Mouse (Mus musculus): Measurements from ENCODE around the gene Eif4e1b.

Gene Eif4e1b

DNA sequence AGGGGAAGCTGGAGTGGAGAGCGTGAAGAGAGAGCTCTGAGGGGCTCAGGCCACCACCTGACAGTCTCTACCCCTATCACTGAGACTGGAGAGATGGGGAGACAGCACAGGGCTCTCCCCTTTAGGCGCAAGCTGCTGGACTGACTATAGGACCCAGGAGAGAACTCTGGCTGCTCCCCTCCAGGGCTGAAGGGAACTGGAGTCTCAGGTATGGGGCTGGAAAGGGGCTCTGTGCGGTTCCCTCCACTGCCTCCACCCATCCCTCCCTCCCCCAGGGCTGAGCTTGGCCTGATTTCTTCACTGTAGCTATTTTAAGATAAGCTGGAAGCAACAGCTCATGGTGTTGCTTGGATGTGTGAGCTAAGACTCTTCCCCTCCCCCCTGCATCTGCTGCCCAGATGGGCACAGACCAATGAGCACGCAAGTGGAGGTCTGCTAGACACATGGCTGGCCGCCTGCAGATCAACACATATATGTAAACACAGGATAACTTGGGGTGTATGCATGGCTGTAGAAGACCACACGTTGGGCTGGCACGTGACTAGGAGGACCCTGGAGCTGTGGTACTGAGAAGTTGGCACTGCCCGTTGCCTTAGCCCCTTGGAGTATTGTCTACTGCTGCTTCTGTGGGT is 23.5 kb upstream of the Eif4e1b start:
- no peak for DNase-seq

DNA sequence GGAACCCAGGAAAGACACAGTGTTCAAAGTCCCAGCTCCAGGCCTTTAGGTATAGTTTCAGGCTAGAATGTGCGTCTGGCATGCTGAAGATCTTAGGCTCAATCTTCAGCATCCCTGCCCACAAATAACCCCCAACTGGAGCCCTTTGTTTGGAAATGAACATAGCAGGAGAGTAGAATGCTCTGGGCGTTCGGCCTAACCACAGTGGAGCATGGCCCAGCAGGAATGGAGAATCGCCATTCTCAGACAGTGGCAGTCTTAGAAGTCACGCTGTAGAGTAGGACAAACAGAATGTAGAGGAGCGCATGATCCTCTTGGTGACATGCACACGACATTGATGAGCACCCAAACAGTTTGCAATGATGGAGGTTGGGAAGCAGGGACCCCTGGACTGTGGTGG is 22.9 kb upstream of the Eif4e1b start:
- no peak for DNase-seq

DNA sequence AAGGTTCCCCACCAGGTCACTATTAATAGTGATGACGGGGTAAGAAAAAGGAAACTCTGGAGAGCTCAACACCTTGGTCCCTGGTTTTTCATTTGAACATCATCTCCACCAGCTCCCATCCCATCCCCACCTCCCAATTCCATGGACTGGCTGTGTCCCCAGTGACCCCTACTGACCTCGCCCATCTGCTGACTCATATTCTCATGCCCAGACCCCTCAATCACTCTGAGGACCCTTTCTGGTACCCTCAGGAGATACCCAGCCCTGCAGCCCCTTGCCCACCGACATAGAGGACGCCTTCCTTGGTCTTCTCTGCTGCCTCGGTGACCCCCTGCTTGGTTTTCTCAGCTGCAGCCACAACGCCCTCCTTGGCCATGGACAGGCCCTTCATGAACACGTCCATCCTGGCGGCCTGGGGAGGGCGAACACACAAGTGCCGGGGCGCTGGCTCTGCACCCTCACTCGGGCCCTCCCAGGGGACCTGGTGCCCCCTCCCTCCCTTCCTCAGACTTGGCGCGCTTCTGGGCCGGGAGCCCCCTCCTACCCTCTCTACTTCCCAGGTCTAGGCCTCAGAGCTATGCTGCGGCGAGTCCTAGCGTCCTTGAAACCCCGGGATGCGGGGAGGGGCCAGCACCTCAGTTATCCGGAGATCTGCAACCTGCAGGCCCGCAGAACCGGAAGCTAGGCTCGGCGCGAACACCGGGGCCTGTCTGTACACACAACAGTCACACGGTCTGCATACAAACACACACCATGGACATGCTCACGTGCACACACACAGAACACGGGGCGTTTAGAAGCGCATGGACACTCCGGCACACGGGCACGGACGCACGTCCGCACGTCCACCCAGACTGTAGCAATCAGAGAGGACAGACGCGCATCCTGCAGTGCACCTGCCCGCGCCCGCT is 18.3 kb upstream of the Eif4e1b start:
- no peak for DNase-seq

DNA sequence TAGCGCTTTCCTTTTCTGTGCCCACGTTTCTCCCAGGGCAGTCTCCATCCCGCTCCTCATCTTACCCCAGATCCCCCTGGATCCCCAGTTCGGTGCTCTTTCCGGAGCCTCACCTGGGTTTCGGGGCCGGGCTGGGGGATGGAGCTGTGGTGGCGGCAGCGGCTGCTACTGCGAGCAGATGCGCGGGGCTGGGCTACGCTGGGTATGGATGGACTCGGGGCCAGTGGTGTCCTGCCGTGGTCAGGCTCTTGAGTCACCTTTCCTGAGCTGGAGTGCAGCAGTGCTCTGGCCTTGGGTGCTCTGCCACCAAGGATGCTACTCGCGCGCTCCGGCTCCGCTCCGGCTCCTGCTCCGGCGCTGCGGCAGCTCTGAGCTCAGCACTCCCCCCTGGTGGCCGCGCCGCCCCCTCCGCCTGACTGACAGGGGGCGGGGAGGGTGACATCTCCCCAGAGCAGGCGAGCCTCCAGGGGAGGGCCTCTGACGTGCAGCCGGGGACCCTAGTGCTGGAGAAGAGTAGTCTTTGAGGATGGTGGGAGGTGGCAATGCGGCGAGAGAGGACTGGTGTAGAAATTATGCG is 17.5 kb upstream of the Eif4e1b start, which contains the start of gene Sncb:
TSS of gene Sncb (minus strand) at position 404 of the 577 bp plus-strand sequence.
- DNase-seq: peak; percentile 70

DNA sequence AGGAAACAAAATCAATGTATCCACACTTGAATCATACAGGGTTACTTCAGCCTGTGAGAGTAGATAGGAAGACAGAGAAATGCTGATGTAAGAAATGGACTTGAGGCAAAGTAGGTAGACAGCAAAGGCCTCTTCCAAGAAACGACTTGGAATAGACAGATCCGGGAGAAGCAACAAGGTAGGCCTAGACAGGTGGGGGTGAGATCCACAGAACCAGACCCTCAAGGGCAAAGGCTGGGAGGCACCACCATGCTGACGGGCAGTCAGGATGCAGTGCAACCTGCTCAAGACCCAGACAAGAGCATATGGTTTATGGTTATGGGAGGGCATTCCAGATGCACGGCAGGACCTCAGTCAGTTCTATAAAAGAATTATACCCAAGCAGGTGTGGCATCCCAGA is 16.8 kb upstream of the Eif4e1b start:
- no peak for DNase-seq

DNA sequence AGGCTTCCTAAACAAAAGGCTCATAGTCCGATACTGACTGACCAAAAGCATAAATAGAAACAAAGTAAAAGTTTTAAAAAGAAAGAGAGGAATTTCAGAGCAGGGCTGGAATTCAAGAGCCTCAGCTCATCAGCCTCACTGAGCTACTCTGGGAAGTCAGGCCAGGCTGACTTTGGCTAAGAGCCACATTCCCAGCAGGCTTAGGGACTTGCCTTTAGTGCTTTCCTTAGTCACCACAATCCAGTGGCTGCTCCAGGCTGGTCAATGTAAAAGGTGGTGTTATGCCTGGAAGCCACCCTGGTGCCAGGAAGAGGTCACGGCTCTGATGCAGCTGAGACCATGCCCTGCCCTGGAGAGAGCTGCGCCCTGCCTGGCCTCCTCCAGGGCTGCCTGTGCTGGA is 3.2 kb upstream of the Eif4e1b start:
- peak; percentile 65 for DNase-seq

DNA sequence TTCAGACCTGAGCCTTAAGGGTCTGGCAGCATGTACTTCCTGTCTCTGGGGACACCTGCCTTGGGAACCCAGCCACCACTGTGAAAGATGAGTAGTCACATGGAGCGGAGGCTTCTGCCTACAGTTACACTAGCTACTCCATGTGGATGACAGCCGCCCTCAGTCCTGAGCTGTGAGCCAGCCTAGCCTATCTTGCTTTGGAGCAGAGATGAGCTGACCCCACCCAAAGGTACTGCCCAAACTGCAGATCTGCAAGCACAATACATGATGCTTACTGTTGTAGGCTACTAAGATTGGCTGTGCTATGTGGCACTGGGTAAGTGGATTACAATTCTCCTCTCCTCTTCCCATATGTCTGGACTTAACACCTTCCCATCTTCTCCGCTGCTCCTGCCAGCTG is 2.7 kb upstream of the Eif4e1b start:
- DNase-seq: no peak

DNA sequence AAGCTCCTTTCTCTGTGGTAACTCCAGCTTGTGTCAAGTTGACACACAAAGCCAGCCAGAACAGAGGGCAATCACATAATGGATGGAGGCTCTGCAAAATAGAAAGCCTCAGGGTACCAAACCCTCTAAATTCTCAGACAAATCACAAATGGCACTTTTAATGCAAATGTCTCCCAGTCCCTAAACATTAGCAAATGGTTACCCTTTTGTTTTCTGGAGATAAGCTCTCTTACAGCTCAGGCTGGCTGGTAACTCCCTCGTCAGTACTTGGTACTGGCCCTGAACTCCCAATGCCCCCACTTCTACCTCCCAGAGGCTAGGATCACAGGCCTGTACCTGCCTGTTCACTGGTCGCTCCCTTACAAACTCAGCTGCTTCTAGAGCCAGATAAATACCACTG is 563 bp upstream of the Eif4e1b start:
- DNase-seq: no peak

DNA sequence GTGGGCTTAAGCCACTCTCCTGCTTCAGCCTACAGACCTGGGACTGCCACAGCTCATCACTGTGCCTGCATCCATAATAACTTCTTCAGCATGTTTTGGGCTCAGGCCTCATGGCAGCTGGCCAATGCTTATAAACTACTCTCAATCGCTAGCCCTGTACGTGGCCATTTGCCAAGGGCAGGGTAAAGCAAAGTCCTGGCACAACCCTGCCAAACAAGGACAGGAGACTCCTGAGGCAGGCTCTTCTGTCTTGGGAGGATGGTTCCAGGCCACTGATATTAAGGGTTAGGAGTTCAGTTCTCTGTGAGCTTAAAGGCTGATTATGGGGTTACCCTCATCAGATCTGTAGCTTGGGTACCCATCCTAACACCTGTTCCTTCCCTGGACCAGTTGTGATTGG is 3.8 kb downstream of the Eif4e1b start:
- DNase-seq: peak; percentile 57

DNA sequence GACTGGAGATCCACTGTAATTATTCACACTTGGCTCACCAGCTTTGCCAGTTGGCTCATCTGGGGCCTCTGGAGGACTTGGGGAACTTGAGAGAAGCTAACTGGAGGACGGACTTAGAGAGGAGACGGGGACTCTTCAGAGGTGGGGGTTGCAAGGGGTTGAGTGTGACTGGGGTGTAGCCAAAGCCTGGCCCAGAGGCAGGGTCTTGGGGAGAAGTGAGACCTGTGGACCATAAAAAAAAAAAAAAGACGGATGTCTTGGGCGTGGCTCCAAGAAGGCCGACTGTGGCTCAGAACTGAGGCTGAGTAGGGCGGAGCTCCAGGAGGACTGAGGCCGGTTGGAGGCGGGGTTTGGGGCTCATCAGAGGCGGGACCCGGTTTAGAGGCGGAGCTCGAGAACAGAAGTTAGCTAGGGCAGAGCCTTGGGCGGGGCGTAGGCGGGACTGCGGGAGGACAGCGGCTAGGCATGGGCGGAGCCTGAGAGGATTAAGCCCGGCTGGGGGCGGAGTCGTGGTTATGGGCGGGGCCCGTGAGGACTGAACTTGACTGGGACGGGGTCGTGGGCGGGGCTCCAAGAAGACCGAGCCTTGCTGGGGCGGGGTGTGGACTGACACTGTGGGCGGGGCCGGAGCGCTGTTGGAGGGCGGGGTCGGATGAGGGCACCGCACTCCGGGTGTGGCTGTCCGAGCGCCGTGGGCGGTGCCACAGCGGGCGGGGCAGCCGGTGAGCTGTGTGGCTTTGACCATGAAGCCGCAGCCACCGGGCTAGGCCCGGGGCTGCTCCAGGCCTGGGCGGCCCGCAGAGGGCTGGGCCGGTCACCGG is 5.2 kb downstream of the Eif4e1b start, which contains the start of gene Tspan17:
TSS of gene Tspan17 (plus strand) at position 638 of the 821 bp plus-strand sequence.
- peak; percentile 99 for DNase-seq

DNA sequence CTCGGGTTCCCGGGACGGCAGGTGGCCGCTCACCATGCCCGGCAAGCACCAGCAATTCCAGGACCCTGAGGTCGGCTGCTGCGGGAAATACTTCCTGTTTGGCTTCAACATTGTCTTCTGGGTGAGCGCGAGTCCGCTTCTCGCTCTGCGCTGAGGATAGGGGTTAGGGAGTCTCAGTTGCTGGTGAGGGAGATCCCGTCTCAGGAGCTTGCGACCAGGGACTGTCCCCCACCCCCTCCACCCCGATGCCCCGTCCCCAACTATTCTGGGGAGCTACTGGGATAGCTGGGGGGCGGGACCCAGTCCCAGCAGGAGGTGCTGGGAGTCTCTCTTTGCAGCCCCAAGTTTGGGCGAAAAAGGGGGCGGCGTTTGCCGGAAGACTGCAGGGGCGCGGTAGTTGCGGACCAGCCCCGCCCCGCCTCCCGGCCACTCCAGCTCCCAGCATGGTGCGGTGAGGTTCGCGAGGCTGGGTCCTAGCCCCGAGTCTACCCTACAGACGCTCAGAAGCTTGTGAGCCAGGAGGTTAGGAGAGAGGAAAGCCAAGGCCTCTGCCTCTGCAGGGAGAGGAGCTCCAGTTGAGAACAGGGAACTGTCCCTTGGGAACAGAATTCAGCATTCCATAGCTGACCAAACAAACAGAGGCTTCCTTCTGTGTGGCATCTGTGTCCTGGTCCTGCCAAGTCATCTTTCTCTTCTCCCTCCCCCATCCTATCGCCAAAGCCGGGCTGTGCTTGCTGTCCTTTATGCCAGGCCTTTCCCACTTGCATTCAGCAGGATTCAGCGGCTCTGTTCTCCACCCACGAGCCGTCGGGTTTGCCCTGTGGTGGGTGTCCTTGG is 6.0 kb downstream of the Eif4e1b start:
- DNase-seq: peak; percentile 76

DNA sequence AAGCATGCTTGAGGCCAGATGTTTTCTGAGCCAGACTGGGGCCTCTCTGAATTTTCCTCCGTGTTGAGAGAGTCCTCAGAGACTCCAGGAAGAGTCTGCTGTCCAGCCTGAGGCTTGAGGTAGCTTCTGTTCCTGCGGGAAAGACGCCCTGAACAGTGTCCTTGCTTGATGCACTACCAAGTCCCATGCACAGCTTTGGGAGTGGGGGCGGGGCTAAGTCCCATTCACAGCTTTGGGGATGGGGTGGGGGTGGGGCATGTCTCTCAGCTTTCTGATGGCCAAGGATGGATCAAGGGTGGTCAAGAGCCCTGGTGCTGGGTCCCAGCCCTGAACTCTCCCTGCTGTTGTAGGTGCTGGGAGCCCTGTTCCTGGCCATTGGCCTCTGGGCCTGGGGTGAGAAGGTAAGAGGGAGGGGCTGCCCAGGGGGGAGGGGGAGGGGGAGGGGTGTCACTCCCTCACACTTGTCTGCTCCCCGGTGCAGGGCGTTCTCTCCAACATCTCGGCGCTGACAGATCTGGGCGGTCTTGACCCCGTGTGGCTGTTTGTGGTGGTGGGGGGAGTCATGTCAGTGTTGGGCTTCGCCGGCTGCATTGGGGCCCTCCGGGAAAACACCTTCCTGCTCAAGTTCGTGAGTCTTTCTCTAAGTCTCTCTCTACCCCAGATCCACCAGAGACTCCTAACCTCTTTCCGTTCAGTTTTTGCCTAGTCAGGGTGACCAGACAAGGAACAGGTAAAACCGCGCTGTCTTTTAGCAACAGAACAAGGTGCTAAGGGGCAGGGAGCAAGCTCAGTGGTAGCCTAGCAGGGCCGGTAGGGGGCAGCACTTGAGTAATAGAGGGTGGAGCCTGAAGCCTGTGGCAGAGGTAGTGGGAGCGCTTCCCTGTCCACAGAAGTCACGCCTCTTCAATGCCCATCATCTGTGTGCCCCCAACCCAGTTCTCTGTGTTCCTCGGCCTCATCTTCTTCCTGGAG is 8.7 kb downstream of the Eif4e1b start:
- peak; percentile 29 for DNase-seq

DNA sequence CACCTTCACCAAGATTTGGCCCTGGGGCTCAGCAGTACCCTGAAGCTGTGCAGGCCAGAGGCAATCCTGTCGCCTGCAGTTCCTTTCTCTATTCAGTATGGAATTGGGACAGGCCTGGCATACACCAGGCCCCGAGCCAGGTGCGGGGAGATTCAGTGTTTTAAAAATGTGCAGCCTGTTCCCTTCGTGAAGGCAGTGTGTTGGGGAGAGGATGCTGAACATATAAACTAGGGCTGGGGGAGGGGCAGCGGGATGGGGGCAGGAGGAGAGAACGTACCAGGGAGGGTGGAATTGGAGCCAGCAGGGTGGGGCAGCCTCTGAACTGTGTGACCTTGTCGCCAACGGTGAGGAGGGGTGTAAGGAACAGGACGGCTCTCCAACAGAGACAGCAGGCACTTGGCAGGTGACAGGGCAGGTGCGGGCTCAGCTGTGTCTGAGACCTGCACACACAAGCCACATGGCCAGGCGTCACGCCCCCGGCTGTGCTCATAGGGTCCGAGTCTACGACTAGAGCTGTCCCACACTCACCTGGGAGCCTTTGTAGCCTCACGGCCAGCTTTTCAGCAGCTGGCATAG is 10.3 kb downstream of the Eif4e1b start:
- DNase-seq: no peak

DNA sequence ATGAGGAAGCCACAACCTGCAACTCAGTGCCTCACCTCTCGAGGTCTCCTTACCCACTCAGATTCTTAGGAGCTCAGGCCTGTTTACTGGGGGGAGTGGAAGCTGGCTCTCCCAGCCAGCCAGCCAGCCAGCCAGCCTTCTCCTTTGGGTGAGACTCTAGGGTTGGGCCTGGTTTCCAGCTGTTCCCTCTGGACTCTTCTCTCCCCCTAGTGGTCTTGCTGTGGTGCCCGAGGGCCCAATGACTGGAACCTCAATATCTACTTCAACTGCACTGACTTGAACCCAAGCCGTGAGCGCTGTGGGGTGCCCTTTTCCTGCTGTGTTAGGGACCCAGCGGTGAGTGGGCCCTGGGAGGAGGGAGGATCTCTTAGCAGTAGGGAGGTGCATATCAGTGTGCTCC is 11.0 kb downstream of the Eif4e1b start:
- peak; percentile 17 for DNase-seq

DNA sequence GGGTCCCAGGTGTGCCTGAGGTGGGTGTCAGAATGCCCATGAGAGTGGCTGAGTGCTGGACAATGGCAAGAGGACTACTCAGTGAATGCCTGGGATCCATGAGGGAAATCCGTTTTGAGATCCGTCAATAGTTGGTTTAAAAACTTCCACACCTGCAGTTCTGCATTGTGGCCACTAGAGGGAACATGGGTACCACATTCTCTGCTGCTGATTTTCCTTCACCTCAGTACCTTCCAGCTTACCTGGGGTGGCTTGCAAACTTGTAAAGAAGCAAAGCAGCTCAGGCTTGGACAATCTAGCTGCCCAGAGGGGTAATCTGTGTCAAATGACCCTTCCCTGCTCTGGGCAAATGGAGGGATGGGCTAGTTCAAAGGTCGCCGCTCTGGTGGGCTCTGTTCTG is 13.6 kb downstream of the Eif4e1b start:
- DNase-seq: peak; percentile 50

DNA sequence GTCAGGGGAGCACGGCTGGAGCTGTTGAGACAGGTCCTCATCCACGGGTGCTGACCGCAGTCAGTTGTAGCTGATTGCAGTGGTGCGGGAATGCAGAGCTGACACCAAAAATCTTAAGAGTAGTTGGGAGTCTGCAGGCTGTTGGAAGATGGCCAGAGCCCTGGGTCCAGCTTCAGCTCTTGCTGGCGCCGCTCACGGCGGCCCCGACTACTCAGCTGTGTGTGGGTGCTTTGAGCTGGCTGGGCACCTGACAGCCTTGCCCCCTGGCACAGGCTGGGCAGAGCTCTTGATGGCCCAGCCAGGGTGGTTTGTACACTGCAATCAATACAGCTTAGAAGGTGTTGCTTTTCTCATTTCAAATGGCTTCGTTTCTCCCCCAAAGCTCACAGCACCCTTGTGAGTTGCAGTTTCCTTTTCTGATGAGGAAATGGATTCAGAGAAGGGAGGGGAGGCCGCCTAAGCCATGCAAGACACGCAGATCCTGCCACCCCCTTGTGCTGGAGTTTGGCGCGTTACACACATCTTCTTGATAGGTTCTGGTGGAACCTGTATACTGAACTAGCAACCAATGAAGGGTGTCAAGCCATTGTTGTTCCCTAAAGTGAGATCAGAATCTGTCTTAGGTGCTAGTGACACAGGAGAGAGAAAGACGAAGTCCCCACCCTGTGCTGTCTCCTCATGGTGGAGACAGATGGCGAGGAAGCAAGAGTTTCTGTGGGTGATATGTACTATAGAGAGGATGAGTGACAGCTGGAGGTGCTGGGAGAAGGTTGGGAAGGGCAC is 14.3 kb downstream of the Eif4e1b start:
- DNase-seq: no peak

DNA sequence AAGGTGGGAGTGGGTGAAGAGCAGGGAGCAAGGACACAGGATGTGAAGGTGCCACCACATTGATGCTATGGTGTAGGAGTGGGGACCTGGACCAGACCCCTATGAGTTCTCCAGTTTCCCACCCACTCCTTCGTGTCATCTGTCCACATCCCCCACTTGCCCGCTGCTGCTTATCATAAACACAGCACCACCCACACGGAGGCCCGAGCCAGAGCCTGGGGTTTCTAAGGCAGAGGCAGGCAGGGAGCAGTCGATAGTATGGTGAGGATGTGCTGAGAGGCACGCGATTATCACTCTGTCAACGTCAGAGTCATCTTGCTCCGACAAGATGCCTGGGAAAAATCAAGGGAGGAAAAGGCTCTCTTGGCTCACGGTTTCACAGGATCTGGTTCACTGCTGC is 14.9 kb downstream of the Eif4e1b start:
- no peak for DNase-seq

DNA sequence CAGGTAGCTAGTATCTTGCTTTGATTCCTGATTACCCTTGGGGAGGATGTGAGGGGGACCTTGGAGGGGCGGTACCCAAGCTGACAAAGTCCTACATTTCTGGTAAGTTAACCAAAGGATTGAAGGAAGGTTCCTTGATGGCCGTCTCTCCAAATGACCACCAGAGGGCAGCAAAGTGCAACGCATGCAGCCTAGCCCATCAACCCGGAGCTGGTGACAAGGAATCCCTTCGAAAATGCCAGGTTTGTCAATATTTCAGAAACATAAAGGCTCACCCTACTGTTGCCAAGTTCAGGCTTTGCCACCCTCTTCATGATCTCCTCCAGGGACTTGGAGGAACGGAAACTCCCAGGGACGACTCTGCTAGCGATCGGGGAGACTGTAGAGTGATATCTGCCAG is 15.9 kb downstream of the Eif4e1b start:
- peak; percentile 85 for DNase-seq

DNA sequence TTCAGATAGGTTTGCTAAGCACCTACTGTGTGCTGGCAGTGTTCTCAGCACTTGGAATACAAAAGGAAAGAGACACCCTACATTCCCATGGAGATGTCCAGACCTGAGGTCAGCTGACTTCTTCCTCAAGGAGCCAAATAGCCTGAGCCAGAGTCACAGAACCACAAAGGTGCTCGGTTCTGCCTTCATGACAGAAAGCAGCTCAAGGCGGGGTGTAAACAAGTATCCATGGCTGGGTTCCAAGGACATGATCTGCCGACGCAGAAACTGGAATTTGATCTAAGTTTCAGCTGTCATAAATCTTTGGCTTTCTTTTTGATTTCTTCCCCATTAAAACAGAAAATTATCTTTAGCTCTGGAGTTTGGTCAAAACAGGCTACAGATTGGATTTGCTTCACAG is 16.4 kb downstream of the Eif4e1b start:
- no peak for DNase-seq

DNA sequence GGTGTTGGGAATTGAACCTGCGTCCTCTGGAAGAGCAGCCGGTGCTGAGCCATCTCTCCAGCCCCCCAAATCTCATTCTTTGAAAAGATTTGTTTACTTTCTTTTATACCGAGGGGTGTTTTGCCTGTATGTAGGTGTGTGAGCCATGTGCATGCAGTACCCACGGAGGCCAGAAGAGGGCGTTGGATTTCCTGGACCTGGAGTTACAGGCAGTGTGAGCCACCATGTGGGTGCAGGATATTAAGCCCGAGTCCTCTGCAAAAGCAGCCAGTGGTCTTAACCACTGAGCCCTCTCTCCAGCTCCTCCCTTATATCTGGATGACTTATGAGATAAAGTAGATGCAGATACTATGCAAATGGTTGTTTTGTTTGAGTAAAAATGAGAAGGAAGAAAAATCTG is 19.2 kb downstream of the Eif4e1b start:
- no peak for DNase-seq

Measured in kidney, postnatal 10 days (tissue).